Mouse (Mus musculus): Measurements from ENCODE around the gene Rhoc. TPM values are rescaled to one million over a fixed set of nuclear protein-coding genes. Genes with fewer than 3 reads are reported as not detected.
A peak's percentile ranks its signal among the peaks of the same experiment; 100 is the strongest.

Gene Rhoc
- polyA plus RNA-seq, 2 experiments: 14.8 to 16.5 TPM

DNA sequence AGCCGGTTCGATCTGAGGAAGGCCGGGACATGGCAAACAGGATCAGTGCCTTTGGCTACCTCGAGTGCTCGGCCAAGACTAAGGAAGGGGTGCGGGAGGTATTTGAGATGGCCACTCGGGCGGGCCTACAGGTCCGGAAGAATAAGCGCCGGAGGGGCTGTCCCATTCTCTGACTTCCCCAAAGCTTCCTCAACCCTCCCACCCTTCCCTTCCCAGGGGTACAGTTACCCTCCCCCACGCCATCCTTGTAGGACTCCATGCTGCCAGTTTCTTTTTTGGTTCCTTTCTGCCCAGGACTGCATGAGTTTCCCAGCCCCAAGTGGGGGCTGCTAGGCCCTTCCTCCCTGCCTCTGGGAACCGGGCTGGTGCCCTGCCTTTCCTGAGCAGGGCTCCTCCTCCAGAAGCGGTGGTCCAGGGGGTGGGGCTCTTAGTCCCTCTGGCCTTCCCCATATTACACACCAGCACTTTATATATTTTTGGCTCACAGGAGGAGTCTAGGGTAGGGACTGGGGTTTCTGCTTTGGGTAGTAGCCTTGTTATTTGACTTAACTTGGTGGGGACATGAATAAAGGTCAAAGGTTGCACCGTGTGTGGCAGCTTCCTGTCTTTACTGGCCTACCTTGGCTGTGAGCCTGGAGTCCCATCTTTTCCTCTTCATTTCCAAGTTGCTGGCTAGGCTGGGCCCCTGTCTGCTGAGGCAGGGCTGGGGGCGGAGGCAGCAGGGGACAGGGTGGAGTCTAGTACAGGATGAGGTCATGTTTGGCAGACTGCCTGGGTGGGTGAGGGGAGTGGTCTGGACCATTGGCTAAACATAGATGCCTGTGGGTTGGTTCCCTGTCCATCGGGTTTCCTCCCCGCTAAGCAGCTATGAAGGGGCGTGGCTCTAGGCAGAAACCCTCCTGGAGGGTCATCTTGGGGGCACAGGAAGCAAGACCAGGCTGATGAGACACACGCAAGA is 6.0 kb downstream of the Rhoc start:
- Histone ChIP-seq H3K27ac (no peak overlapping the region), H3K27me3 (ENCODE audit: control insufficient read depth, insufficient read depth, low read length) (peaks cover 7% of the 10 kb centered on the region), H3K9ac (replicated peaks) (no peak overlapping the region), H3K36me3 (replicated peaks; ENCODE audit: control insufficient read depth, insufficient read depth, low read depth) (no peaks in the 10 kb centered on the region), H3K4me1 (replicated peaks; ENCODE audit: control insufficient read depth in 2 of 2, insufficient read depth in 2 of 2, low read length in 1 of 2) (peaks cover 0 to 10% of the 10 kb centered on the region in 2 experiments; a peak in 2 of 4 replicates), H3K4me2 (ENCODE audit: low read depth) (no peak overlapping the region), H3K4me3 (ENCODE audit: insufficient read depth in 1 of 2, low read depth in 2 of 2, low read length in 2 of 2) (no peak overlapping the region), H3K9me3 (ENCODE audit: control insufficient read depth, low read length) (no peaks in the 10 kb centered on the region)
- peak; percentile 67 for ATAC-seq (ENCODE audit: insufficient read depth)
- TF ChIP-seq EP300 (IDR thresholded peaks at IDR 0.05; ENCODE audit: low read depth): no peak
- no peak for TF ChIP-seq CTCF (IDR thresholded peaks at IDR 0.05; ENCODE audit: low read depth)
- WGBS (ENCODE audit: insufficient replicate concordance): 35% methylated on average over 20 of the region's 20 CpGs
- peak in 1 of 3 experiments; percentile 50 for DNase-seq (ENCODE audit: low read depth in 3 of 3, low spot score in 3 of 3)

DNA sequence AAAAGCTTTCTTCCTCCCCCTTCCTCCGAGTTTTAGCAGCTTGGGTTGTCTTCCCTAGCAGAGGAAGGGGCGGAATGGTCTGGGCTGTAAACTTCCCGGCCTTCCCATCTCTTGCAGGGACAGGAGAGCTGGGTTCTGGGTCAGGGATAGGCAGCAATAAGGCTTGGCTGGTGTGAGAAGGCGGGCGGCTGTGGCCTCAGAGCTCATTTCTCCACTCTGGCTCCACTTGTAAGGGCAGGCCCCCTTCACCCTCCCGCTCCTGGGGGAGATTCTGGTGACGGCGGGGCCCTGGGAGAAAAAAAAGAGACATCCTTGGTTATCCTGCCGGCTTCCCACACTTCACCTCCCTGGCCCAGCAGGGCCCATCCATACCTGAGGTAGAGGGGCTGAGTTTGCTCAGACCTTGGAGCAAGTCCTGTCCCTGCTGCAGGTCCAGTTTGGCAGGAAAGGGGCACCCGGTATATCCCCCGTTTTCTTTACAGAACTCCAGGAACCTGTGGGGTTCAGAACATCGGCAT is 6.8 kb downstream of the Rhoc start:
- no peaks in the 10 kb centered on the region for H3K36me3 ChIP-seq (replicated peaks; ENCODE audit: control insufficient read depth, insufficient read depth, low read depth)
- no peak for DNase-seq (ENCODE audit: low read depth in 3 of 3, low spot score in 3 of 3)
- H3K9me3 ChIP-seq (ENCODE audit: control insufficient read depth, low read length): no peaks in the 10 kb centered on the region
- no peak overlapping the region for H3K4me2 ChIP-seq (ENCODE audit: low read depth)
- WGBS (ENCODE audit: insufficient replicate concordance): 68% methylated on average over 12 of the region's 12 CpGs
- no peak overlapping the region for H3K4me3 ChIP-seq (ENCODE audit: insufficient read depth in 1 of 2, low read depth in 2 of 2, low read length in 2 of 2)
- no peak overlapping the region for H3K27ac ChIP-seq
- no peak for ATAC-seq (ENCODE audit: insufficient read depth)
- peaks cover under 1% of the 10 kb centered on the region; the same call in 1 of the 2 replicates for H3K27me3 ChIP-seq (ENCODE audit: control insufficient read depth, insufficient read depth, low read length)
- H3K4me1 ChIP-seq (replicated peaks; ENCODE audit: control insufficient read depth in 2 of 2, insufficient read depth in 2 of 2, low read length in 1 of 2): peaks cover 0 to 10% of the 10 kb centered on the region in 2 experiments; a peak in 2 of 4 replicates
- no peak for TF ChIP-seq CTCF (IDR thresholded peaks at IDR 0.05; ENCODE audit: low read depth)
- no peak for TF ChIP-seq EP300 (IDR thresholded peaks at IDR 0.05; ENCODE audit: low read depth)
- no peak overlapping the region for H3K9ac ChIP-seq (replicated peaks)

DNA sequence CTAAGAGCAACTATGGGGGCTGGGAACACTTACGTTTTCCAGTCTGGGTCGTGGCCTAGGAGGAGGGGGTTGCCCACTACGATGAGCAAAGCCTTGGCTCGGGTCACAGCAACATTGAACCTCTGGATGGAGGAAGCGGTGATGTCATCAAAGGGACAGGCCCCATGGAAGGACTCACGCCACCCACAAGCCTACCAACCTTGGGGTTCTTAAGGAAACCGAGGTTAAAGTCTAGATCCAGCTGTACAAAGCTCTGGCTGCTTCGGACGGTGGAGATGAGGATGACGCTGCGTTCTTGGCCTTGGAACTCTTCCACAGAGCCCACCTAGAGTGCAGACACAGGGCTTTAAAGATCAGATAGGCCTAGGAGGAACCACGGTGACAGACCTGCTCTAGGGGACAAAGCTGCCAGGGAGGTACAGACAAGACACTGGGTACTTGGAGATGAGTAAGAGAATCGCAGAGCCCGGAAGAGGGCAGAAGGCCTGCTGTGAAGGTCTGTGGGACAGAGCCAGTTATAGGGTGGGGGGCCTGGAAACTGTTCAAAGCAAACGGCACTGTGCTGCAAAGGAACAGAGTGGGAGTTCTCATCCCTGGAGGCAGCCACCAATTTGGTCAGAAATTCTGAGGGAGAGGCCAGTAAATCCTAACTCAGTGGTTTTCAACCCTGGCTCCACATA is 7.6 kb downstream of the Rhoc start:
- 66% methylated on average over 15 of the region's 15 CpGs for WGBS (ENCODE audit: insufficient replicate concordance)
- Histone ChIP-seq H3K9ac (replicated peaks) (no peak overlapping the region), H3K4me1 (replicated peaks; ENCODE audit: control insufficient read depth in 2 of 2, insufficient read depth in 2 of 2, low read length in 1 of 2) (peaks cover 0 to 10% of the 10 kb centered on the region in 2 experiments; a peak in 2 of 4 replicates), H3K4me3 (ENCODE audit: insufficient read depth in 1 of 2, low read depth in 2 of 2, low read length in 2 of 2) (no peak overlapping the region), H3K27ac (no peak overlapping the region), H3K27me3 (ENCODE audit: control insufficient read depth, insufficient read depth, low read length) (no peaks in the 10 kb centered on the region), H3K36me3 (replicated peaks; ENCODE audit: control insufficient read depth, insufficient read depth, low read depth) (no peaks in the 10 kb centered on the region), H3K4me2 (ENCODE audit: low read depth) (no peak overlapping the region), H3K9me3 (ENCODE audit: control insufficient read depth, low read length) (no peaks in the 10 kb centered on the region)
- no peak for DNase-seq (ENCODE audit: low read depth in 3 of 3, low spot score in 3 of 3)
- no peak for TF ChIP-seq CTCF (IDR thresholded peaks at IDR 0.05; ENCODE audit: low read depth)
- no peak for TF ChIP-seq EP300 (IDR thresholded peaks at IDR 0.05; ENCODE audit: low read depth)
- ATAC-seq (ENCODE audit: insufficient read depth): no peak

DNA sequence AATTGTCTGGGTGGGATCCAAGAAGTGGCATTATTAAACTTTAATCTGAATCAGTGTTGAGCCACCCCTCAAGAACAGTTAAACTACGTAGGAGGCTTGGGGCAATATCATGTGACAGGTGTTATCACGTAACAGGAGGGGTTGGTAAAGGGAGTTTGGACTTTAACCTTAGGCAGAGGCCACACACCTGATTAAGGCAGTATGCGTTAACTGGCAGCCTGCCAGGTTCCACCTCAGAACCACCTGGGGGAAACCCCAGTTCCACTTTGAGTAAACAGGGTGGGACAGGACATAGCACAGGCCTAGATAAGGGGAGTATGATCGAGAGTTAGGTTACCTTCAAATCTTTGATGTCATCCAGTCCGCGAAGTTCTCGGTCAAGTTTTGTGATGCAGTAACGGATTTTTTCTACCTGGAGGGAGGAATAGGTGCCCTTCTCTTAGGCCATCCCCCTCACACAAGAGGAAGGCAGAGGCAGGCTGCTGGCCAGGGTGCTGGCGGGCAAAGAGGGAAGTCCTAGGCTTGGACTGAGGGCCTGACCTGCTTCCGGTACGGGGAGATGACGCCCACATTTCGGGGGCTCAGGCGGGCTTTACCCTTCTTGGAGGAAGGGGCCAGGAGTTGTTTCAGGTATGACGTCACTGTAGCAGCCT is 8.4 kb downstream of the Rhoc start:
- no peak for TF ChIP-seq EP300 (IDR thresholded peaks at IDR 0.05; ENCODE audit: low read depth)
- no peak for TF ChIP-seq CTCF (IDR thresholded peaks at IDR 0.05; ENCODE audit: low read depth)
- H3K9ac ChIP-seq (replicated peaks): no peak overlapping the region
- H3K4me3 ChIP-seq (ENCODE audit: insufficient read depth in 1 of 2, low read depth in 2 of 2, low read length in 2 of 2): no peak overlapping the region
- H3K4me2 ChIP-seq (ENCODE audit: low read depth): no peak overlapping the region
- H3K27ac ChIP-seq: no peak overlapping the region
- H3K36me3 ChIP-seq (replicated peaks; ENCODE audit: control insufficient read depth, insufficient read depth, low read depth): no peaks in the 10 kb centered on the region
- H3K4me1 ChIP-seq (replicated peaks; ENCODE audit: control insufficient read depth in 2 of 2, insufficient read depth in 2 of 2, low read length in 1 of 2): peaks cover 0 to 10% of the 10 kb centered on the region in 2 experiments; a peak in 2 of 4 replicates
- H3K27me3 ChIP-seq (ENCODE audit: control insufficient read depth, insufficient read depth, low read length): no peaks in the 10 kb centered on the region
- DNase-seq (ENCODE audit: low read depth in 3 of 3, low spot score in 3 of 3) (peak in 1 of 3 experiments; percentile 51), ATAC-seq (ENCODE audit: insufficient read depth) (peak; percentile 63; the same call in 1 of the 2 replicates)
- no peaks in the 10 kb centered on the region for H3K9me3 ChIP-seq (ENCODE audit: control insufficient read depth, low read length)
- 64% methylated on average over 15 of the region's 15 CpGs for WGBS (ENCODE audit: insufficient replicate concordance)
